Mouse (Mus musculus): ENCODE measurements at regions not wholly inside any gene's neighbourhood (a gene's known extent, or its start where the extent isn't known, plus 50 kb on each side); places are given as distances from the start of the nearest gene placed in this dataset.

DNA sequence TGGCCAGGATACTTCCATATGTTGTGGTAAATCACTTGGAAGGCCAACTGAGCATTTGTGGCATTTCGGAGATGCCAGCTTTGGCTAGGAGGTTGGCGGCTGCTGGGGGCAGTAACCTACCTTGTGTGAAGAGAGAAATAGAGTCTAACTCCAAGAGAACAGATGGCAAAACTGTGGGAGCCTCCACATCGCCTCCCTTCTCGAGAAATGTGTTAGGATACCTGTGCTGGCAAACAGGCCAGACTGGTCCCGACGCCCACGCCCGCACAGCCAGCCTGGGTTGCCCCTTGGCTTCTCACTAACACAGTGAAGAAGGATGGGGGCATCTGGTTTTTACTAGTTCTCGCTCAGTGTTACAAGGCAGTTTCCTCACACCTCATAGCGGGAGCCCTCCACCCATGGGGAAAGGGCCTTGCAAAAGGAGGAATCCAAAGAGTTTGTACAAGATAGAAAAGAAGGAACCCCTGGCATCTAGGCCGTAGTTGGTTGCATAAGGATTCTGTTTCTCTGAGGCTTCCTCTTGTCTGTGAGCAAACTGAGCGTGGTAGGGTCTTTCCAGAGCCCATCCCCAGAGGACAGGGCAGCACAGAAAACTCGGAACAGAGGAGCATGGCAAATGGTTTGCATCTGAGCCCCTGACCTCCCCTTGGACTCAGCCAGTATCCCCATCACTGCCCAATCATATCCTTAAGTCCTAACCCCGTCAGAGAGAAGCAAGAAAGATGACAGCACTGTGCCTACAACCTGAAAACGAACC lies 330.5 kb upstream of the Jarid2 start:
- Histone ChIP-seq H3K9me3 (ENCODE audit: control insufficient read depth, low read length) (no peaks in the 10 kb centered on the region), H3K4me3 (replicated peaks) (no peak overlapping the region), H3K36me3 (ENCODE audit: control insufficient read depth) (no peaks in the 10 kb centered on the region), H3K27me3 (ENCODE audit: control insufficient read depth) (no peaks in the 10 kb centered on the region), H3K4me1 (ENCODE audit: control insufficient read depth) (no peaks in the 10 kb centered on the region)
- TF ChIP-seq TAL1 (IDR thresholded peaks at IDR 0.05; ENCODE audit: low read length) (no peak), GATA1 (IDR thresholded peaks at IDR 0.05; ENCODE audit: low read length) (no peak)

GRCm38 (mm10) chr13:44399370-44399685 lies 329.9 kb upstream of the Jarid2 start:
- Histone ChIP-seq H3K27me3 (ENCODE audit: control insufficient read depth) (no peaks in the 10 kb centered on the region), H3K36me3 (ENCODE audit: control insufficient read depth) (no peaks in the 10 kb centered on the region), H3K4me3 (replicated peaks) (no peak overlapping the region), H3K9me3 (ENCODE audit: control insufficient read depth, low read length) (no peaks in the 10 kb centered on the region), H3K4me1 (ENCODE audit: control insufficient read depth) (no peaks in the 10 kb centered on the region)
- TF ChIP-seq GATA1 (IDR thresholded peaks at IDR 0.05; ENCODE audit: low read length) (no peak), TAL1 (IDR thresholded peaks at IDR 0.05; ENCODE audit: low read length) (no peak)

GRCm38 (mm10) chr13:44399831-44400321 lies 329.4 kb upstream of the Jarid2 start:
- Histone ChIP-seq H3K36me3 (ENCODE audit: control insufficient read depth) (no peaks in the 10 kb centered on the region), H3K27me3 (ENCODE audit: control insufficient read depth) (no peaks in the 10 kb centered on the region), H3K4me1 (ENCODE audit: control insufficient read depth) (no peaks in the 10 kb centered on the region), H3K9me3 (ENCODE audit: control insufficient read depth, low read length) (no peaks in the 10 kb centered on the region), H3K4me3 (replicated peaks) (no peak overlapping the region)
- TF ChIP-seq TAL1 (IDR thresholded peaks at IDR 0.05; ENCODE audit: low read length) (no peak), GATA1 (IDR thresholded peaks at IDR 0.05; ENCODE audit: low read length) (no peak)

- H3K9me3 ChIP-seq (ENCODE audit: control insufficient read depth, low read length) = no peaks in the 10 kb centered on the region
- TF ChIP-seq TAL1 (IDR thresholded peaks at IDR 0.05; ENCODE audit: low read length) (no peak), GATA1 (IDR thresholded peaks at IDR 0.05; ENCODE audit: low read length) (no peak)
- no peaks in the 10 kb centered on the region for H3K27me3 ChIP-seq (ENCODE audit: control insufficient read depth)
- no peaks in the 10 kb centered on the region for H3K4me1 ChIP-seq (ENCODE audit: control insufficient read depth)
- H3K4me3 ChIP-seq (replicated peaks) = no peak overlapping the region
- H3K36me3 ChIP-seq (ENCODE audit: control insufficient read depth) = no peaks in the 10 kb centered on the region
Measured at GRCm38 (mm10) chr13:44404010-44404575, 325.2 kb upstream of the Jarid2 start.

GRCm38 (mm10) chr13:44407307-44407706 lies 322.0 kb upstream of the Jarid2 start:
- TF ChIP-seq GATA1 (IDR thresholded peaks at IDR 0.05; ENCODE audit: low read length) (no peak), TAL1 (IDR thresholded peaks at IDR 0.05; ENCODE audit: low read length) (no peak)
- no peaks in the 10 kb centered on the region for H3K36me3 ChIP-seq (ENCODE audit: control insufficient read depth)
- no peaks in the 10 kb centered on the region for H3K9me3 ChIP-seq (ENCODE audit: control insufficient read depth, low read length)
- H3K4me3 ChIP-seq (replicated peaks) = no peak overlapping the region
- no peaks in the 10 kb centered on the region for H3K27me3 ChIP-seq (ENCODE audit: control insufficient read depth)
- H3K4me1 ChIP-seq (ENCODE audit: control insufficient read depth) = no peaks in the 10 kb centered on the region

DNA sequence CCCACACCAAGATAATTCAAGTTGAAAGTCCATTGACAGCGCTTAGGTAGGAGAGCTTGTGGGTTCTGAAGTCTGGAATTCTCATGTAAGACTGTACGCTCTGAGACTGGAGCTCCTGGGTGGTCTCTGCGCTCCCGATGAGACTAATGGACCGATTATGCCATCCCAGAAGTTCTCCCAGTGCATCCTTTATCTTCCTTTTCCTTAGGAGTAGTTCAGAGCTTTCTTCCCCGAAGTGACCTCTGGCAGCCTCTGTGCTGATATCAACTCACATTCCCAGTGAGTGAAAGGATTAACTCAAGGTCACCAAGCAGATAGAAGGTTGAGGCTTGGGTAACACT lies 320.7 kb upstream of the Jarid2 start:
- Histone ChIP-seq H3K4me1 (ENCODE audit: control insufficient read depth) (no peaks in the 10 kb centered on the region), H3K9me3 (ENCODE audit: control insufficient read depth, low read length) (no peaks in the 10 kb centered on the region), H3K4me3 (replicated peaks) (no peak overlapping the region), H3K27me3 (ENCODE audit: control insufficient read depth) (no peaks in the 10 kb centered on the region), H3K36me3 (ENCODE audit: control insufficient read depth) (no peaks in the 10 kb centered on the region)
- TF ChIP-seq TAL1 (IDR thresholded peaks at IDR 0.05; ENCODE audit: low read length) (no peak), GATA1 (IDR thresholded peaks at IDR 0.05; ENCODE audit: low read length) (no peak)

DNA sequence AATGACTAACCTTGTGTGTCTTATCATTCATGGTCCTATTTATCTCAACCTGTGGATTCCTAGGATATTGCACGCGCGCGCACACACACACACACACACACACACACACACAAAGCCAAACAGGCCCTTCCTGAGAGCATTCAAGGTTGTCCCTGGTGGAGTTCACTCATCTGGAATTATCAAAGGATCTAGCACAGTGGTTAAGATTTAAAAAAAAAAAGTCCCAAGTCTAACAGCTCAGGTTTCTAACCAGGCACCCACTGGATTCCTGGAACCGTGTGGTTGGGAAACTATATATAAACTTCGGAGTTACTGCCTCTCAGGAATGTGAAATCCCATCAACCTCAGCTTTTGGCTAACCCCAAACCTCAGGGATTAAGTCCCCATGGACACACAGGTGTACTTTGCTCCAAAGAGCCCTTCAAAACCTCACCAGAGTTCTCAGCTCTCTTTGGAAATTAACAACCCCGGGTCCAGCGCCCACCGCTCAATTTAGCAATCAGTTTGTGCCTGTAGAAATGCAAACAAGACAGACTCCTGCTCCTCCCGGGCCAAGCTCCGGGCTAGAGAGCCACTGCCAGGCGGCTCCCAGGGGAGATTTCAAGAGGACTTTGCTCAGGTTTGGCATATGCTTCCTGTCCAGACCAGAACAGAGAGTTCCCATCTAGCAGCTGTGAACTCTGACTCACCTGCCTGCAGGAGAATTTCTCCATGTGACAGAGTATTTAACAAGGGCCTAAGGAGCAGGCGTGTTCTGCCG lies 320.1 kb upstream of the Jarid2 start:
- Histone ChIP-seq H3K9me3 (ENCODE audit: control insufficient read depth, low read length) (no peaks in the 10 kb centered on the region), H3K4me3 (replicated peaks) (no peak overlapping the region), H3K27me3 (ENCODE audit: control insufficient read depth) (no peaks in the 10 kb centered on the region), H3K36me3 (ENCODE audit: control insufficient read depth) (no peaks in the 10 kb centered on the region), H3K4me1 (ENCODE audit: control insufficient read depth) (no peaks in the 10 kb centered on the region)
- TF ChIP-seq GATA1 (IDR thresholded peaks at IDR 0.05; ENCODE audit: low read length) (no peak), TAL1 (IDR thresholded peaks at IDR 0.05; ENCODE audit: low read length) (no peak)

DNA sequence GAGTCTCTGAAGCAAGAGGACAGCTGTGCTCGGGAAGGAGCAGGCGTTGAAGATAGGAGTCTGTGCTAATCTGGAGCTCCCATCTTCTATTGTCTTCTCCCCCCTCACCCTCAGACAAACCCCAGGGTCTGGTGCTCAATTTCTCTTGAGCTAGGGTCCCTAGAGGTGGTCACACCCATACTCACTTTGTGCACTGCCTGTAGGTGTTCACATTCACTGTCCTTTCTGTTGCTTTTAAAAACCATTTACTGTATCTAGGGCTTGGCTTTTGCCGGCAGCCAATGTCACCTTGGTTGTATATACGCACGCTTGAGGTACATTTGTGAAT lies 319.6 kb upstream of the Jarid2 start:
- no peak for TF ChIP-seq GATA1 (IDR thresholded peaks at IDR 0.05; ENCODE audit: low read length)
- no peak for TF ChIP-seq TAL1 (IDR thresholded peaks at IDR 0.05; ENCODE audit: low read length)
- Histone ChIP-seq H3K36me3 (ENCODE audit: control insufficient read depth) (no peaks in the 10 kb centered on the region), H3K4me1 (ENCODE audit: control insufficient read depth) (no peaks in the 10 kb centered on the region), H3K4me3 (replicated peaks) (no peak overlapping the region), H3K9me3 (ENCODE audit: control insufficient read depth, low read length) (no peaks in the 10 kb centered on the region), H3K27me3 (ENCODE audit: control insufficient read depth) (no peaks in the 10 kb centered on the region)

- TF ChIP-seq TAL1 (IDR thresholded peaks at IDR 0.05; ENCODE audit: low read length) (no peak), GATA1 (IDR thresholded peaks at IDR 0.05; ENCODE audit: low read length) (no peak)
- Histone ChIP-seq H3K9me3 (ENCODE audit: control insufficient read depth, low read length) (no peaks in the 10 kb centered on the region), H3K27me3 (ENCODE audit: control insufficient read depth) (no peaks in the 10 kb centered on the region), H3K36me3 (ENCODE audit: control insufficient read depth) (no peaks in the 10 kb centered on the region), H3K4me1 (ENCODE audit: control insufficient read depth) (no peaks in the 10 kb centered on the region), H3K4me3 (replicated peaks) (no peak overlapping the region)
Measured at GRCm38 (mm10) chr13:44411781-44412496, 317.3 kb upstream of the Jarid2 start.

All from erythroblast, embryonic 14.5 days (primary cell).